Mouse (Mus musculus): ENCODE measurements around the gene Ugt1a5.

GRCm38 (mm10) chr1:88214462-88214952 is 48.7 kb downstream of the Ugt1a5 start:
- TF ChIP-seq EP300 (IDR thresholded peaks at IDR 0.05; ENCODE audit: low read depth) (no peak), CTCF (IDR thresholded peaks at IDR 0.05; ENCODE audit: low read depth) (no peak)

Data from liver, embryonic 14.5 days (tissue).